Mouse (Mus musculus): ENCODE data around the gene Ppt2.

Gene Ppt2

GRCm38 (mm10) chr17:34590154-34590987 is 37.9 kb downstream of the Ppt2 start:
- in situ Hi-C loops (cut with MboI, MseI) = no loop called here

DNA sequence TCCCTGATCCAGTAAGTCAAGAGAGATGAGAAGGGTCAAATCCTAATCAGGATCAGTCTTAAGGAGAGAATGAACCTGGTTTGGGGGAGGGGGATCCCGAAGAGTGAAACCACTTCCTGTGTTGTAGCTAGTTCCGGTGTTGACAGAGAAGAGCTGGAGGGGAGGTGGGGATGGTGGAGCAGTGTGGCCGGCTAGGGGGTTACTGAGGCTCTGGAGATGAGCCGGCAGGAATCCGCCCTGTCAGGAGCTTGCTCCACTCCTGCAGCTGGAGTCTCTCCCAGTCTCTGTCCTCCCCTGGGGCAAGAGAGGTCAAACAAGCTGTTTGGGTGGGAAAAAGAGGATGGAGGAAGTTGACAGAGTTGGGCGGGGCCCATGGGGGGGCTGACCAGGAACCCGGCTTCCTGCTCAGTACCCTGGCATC is 38.6 kb downstream of the Ppt2 start, which contains the start of gene Gpsm3:
Gene Gpsm3, plus strand, starts transcription at position 126 of the 421 bp plus-strand sequence.
- in situ Hi-C loops (cut with MboI, MseI) = no loop called here

GRCm38 (mm10) chr17:34589206-34589605 is 39.1 kb downstream of the Ppt2 start:
- in situ Hi-C loops (cut with MboI, MseI) = no loop called here

DNA sequence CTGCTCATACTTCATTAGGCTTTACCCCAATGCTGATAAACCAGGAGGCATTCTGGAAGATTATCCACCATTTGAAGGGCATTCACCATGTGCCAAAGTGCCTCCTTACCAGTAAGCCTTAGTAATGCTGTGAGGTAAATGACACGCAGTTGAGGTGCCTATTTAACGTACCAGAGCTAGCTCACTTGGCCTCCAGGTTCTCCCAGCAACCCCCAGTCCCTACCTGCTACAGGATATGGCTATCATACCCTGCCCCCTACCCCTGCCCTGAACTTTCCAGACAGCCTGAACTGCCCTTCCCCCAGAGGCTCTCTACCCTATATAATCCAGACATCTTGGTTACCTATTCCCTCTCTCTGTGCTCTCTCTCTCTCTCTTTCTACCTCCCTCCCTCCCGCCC is 39.5 kb downstream of the Ppt2 start:
- in situ Hi-C loops (cut with MboI, MseI) = no loop called here

- in situ Hi-C loops (cut with MboI, MseI) = no loop called here
Observed at GRCm38 (mm10) chr17:34587814-34588213, 40.5 kb downstream of the Ppt2 start.

- in situ Hi-C loops (cut with MboI, MseI) = no loop called here
Observed at GRCm38 (mm10) chr17:34587423-34587811, 40.9 kb downstream of the Ppt2 start.

- in situ Hi-C loops (cut with MboI, MseI) = no loop called here
Observed at GRCm38 (mm10) chr17:34586796-34587422, 41.4 kb downstream of the Ppt2 start.

DNA sequence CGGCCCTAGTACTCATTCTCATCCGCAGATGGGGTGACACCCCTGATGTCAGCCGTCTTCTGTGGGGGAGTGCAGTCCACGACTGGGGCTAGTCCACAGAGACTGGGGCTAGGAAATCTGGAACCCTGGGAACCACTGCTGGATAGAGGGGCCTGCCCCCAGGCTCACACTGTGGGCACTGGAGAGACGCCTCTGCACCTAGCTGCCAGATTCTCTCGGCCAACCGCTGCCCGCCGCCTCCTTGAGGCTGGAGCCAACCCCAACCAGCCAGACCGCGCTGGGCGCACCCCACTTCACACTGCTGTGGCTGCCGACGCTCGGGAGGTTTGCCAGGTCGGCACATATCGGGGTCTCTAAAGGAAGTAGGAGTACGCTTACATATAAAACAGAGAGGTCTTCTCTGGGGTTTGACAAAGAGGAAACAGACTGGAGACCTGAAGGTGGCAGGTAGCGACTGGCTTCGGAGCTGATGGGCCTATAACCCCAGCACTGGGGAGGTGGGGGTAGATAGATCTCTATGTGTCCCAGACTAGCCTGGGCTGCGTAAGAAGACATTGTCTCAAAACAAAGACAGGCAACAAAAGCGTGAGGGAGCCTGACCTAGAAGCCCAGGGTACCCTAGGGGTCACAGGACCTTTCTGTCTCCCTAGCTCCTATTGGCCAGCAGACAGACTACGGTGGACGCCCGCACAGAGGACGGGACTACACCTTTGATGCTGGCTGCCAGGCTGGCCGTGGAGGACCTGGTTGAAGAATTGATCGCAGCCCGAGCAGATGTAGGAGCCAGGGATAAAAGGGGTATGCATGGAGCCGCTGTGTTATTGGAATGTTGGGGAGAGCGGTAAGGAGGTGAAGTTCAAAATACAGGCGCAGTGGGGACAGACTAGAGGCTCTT is 42.2 kb downstream of the Ppt2 start:
- in situ Hi-C loops (cut with MboI, MseI) = no loop called here

- in situ Hi-C loops (cut with MboI, MseI) = no loop called here
Observed at GRCm38 (mm10) chr17:34585121-34585520, 43.2 kb downstream of the Ppt2 start.

DNA sequence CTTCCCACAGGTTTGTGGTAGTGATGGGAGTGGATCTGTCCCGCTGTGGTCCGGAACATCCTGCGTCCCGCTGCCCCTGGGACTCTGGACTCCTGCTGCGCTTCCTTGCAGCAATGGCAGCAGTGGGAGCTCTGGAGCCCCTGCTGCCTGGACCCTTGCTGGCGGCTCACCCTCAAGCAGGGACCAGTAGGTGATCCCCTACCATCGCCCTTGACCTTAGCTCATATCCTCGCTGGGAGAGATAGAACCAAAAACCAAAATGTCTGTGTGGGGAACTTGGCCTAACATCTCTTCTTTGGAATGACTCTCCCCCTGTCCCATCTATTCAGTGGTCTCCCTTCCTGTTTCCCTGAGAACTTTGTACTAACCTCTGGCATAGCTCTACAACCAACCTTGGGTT is 44.5 kb downstream of the Ppt2 start:
- in situ Hi-C loops (cut with MboI, MseI) = no loop called here

GRCm38 (mm10) chr17:34583397-34583796 is 44.9 kb downstream of the Ppt2 start:
- in situ Hi-C loops (cut with MboI, MseI) = no loop called here

DNA sequence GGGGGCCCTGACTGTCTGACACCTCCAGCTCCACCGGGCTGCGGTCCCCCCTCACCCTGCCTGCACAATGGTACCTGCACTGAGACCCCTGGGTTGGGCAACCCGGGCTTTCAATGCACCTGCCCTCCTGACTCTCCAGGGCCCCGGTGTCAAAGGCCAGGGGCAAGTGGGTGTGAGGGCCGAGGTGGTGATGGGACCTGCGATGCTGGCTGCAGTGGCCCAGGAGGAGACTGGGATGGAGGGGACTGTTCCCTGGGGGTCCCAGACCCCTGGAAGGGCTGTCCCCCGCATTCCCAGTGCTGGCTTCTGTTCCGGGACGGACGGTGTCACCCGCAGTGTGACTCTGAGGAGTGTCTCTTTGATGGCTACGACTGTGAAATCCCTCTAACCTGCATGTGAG is 45.8 kb downstream of the Ppt2 start:
- in situ Hi-C loops (cut with MboI, MseI) = no loop called here

- in situ Hi-C loops (cut with MboI, MseI) = no loop called here
Observed at GRCm38 (mm10) chr17:34578070-34578469, 50.2 kb downstream of the Ppt2 start.

DNA sequence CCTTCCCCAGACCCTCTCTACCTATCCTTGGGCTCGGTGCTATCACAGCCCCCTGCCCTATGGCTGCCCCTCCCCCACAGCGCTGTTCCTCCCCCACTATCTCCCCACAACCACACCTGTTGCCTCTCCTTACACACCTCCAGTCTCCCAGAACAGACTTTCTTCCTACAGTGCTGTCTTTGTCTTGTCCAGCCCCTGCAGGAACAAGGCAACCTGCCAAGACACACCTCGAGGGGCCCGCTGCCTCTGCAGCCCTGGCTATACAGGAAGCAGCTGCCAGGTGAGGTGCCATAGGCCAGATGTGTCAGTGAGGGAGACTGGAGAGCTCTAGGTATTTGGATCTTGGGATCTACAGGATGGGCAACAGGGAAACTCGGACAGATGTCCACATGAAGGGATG is 51.7 kb downstream of the Ppt2 start:
- in situ Hi-C loops (cut with MboI, MseI) = no loop called here

- in situ Hi-C loops (cut with MboI, MseI) = no loop called here
Observed at GRCm38 (mm10) chr17:34572361-34572760, 55.9 kb downstream of the Ppt2 start.

DNA sequence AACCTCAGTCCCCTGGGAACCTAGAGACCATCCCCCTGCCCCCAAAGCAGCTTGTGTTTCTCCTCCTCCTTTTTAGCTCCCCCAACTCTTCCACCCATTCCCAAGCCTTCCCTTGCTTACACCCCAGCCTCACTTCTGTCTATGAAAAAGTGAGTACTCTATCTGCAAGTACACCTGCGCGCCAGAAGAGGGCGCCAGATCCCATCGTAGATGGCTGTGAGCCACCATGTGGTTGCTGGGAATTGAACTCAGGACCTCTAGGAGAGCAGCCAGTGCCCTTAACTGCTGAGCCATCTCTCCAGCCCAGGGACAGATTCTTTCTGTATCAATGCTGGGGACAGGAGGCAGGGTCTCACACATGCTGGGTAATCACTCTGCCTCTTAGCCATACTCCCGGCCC is 56.4 kb downstream of the Ppt2 start:
- in situ Hi-C loops (cut with MboI, MseI) = no loop called here

GRCm38 (mm10) chr17:34569919-34570318 is 58.4 kb downstream of the Ppt2 start:
- in situ Hi-C loops (cut with MboI, MseI) = loop anchor here (5.0 kb wide), 2 partner anchors 47 to 242 kb away; partner anchors contain the start of gene Egfl8

- in situ Hi-C loops (cut with MboI, MseI) = loop anchor here (5.0 kb wide), 2 partner anchors 49 to 244 kb away; partner anchors contain the start of gene Egfl8
Observed at GRCm38 (mm10) chr17:34568421-34568820, 59.9 kb downstream of the Ppt2 start.

DNA sequence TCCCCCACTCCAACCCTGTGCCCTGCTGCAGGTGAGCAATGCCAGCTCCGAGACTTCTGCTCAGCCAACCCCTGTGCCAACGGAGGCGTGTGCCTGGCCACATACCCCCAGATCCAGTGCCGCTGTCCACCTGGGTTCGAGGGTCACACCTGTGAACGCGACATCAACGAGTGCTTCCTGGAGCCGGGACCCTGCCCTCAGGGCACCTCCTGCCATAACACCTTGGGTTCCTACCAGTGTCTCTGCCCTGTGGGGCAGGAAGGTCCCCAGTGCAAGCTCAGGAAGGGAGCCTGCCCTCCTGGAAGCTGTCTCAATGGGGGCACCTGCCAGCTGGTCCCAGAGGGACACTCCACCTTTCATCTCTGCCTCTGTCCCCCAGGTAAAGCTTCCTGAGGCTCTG is 61.0 kb downstream of the Ppt2 start:
- in situ Hi-C loops (cut with MboI, MseI) = loop anchor here (5.0 kb wide), 2 partner anchors 50 to 245 kb away; partner anchors contain the start of gene Egfl8

Measured in T-helper 1 cell (primary cell).